Mouse (Mus musculus): ENCODE results near the gene Shcbp1l.
A peak's percentile ranks its signal among the peaks of the same experiment; 100 is the strongest.
"Not testable (repeated sequence)": the region's sequence is repeated elsewhere in the genome, so short reads cannot be mapped to it uniquely, and the experiment has no call there.

Shcbp1l gene

DNA sequence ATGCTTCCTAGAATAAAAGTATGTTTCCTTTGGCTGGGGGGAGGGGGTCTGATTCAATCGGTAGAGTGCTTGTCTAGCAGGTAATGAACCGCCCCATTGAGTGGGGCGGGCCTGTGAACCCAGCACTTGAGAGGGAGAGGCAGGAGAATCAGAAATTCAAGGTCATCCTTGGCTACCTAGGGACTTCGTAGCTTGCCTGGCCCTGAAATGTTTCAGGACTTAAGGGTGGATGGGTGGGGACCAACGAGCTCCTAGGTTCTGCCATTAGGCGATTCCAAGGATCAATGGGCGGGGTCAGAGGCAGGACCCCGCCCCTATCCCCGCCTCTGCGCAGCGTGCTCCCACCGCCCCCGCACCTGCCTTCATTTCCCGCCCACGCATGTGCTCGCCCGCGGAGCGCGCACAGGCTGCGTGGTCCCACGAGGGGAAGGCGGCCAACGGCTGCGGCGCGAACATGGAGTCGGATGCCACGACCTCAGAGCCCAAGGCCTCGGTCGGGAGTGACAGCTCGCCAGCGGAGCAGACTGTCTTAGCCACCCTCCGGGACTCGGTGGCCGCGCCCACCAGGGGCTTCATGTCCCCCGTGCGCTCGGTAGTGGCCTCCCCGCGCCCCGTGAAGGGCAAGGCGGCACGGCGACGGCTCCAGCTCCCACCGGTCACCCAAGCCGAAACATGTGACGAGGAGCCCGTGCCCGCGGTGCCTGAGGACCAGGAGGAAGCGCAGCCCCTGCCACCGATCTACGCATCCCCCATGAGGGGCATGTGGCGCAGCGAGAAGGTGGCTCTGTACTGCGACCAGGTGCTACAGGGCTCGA lies at the start of gene Shcbp1l:
TSS of gene Shcbp1l (plus strand) at position 393 of the 815 bp plus-strand sequence.
- DNase-seq, result peak; percentile 71

GRCm38 (mm10) chr1:153376446-153376845 lies 48.5 kb upstream of the Shcbp1l start:
- DNase-seq, result no peak

DNA sequence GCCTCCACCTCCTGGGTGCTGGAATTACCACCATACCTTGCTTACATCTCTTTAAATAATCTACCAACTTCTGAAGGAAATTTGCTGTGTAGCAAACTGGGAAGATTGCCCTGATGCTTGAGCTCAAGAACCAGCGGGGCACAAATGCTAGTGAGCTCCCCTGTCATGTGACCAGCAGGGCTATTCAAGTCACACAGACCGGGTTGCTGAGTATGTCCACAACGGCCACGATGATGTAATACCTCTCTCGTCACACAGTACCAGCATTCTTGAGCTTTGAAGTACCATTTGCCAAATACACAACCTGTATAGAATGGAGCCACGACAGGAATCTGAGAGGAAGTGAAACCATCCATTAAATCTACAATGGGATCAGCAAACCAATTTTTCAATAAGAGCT lies 46.4 kb upstream of the Shcbp1l start:
- DNase-seq, result no peak

GRCm38 (mm10) chr1:153379832-153380231 lies 45.1 kb upstream of the Shcbp1l start:
- DNase-seq, result no peak

GRCm38 (mm10) chr1:153380746-153381282 lies 44.1 kb upstream of the Shcbp1l start:
- no peak for DNase-seq

DNA sequence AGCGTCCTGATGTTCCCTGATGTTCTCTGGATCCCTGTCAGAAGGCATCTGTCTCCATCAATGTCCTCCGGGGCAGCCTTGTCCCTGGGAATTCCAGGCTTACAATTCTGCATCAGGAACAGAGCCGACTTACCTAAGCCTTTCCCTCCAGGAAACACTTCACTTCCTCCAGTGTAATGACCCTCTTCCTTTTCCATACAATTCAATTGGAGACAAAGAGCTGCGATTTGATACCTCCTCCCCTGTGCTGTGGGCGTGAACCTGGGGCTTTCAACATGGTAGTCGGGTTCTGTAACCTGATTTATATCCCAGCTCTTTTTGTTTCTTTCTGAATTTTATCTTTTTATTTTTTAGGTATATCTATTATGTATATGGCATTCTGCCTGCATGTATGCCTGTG lies 39.9 kb upstream of the Shcbp1l start:
- no peak for DNase-seq

- DNase-seq, result not testable (repeated sequence)
Observed at GRCm38 (mm10) chr1:153385661-153386060, 39.3 kb upstream of the Shcbp1l start.

DNA sequence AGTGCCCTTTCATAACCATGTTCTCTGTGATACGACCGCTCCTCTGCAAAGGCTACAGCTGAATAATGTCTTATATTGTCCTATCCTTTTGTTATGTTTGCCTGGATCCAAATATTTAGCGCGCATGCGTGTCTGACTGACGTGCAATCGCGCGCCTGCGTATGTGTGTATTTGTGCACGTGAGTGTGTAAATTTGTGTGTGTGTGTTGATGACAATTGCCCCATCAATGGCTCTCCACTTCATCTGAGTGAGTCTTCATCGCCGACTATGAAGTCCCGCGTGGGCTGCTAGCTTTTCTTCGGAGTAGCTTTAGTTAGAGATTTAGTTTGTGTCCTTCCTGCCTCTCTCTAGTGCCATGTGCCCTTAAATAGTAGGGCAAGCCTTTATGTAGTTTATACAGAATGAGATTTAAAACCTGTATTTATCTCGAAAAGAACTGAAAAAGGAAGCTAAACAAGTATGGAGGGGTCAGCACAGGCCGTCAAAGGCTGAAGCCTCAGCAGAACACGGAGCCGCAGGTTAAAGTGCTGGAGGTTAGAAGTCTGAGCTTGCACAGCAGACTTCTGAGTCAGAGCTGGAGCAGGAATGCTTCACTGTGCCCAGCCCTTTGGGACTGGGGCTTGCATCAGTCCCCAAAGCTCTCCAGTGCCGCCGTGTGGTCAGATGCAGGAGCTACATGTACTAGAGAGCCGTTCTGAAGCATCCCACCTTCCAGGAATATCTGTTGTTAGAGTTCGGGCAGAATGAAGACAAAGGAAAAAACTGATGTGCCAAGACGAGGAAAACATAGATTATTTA lies 38.5 kb upstream of the Shcbp1l start:
- peak; percentile 91 for DNase-seq

DNA sequence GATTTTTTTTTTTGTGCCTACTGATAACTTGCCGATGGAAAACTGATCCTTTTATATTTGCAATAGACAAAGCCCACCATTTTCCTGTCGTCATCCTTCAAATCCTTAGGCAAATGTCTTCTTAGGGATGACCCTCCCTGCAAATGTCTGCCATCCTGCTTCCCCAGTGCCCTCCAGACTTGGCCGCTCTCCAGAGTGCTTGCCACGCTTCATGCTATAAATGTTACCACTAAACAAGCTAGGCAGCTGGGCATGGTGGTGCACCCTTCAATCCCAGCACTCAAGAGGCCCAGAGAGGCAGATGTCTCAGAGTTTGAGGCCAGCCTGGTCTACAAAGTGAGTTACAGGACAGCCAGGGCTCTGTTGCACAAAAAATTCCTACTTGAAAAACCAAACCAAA lies 29.3 kb upstream of the Shcbp1l start:
- DNase-seq, result peak; percentile 25

DNA sequence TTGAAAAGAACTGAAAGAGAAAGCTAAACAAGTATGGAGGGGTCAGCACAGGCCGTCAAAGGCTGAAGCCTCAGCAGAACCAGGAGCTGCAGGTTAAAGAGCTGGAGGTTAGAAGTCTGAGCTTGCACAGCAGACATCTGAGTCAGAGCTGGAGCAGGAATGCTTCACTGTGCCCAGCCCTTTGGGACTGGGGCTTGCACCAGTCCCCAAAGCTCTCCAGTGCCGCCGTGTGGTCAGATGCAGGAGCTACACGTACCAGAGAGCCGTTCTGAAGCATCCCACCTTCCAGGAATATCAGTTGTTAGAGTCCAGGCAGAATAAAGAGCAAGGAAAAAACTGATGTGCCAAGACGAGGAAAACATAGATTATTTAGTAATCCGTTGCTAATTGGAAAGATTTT lies 23.2 kb upstream of the Shcbp1l start:
- peak; percentile 83 for DNase-seq

DNA sequence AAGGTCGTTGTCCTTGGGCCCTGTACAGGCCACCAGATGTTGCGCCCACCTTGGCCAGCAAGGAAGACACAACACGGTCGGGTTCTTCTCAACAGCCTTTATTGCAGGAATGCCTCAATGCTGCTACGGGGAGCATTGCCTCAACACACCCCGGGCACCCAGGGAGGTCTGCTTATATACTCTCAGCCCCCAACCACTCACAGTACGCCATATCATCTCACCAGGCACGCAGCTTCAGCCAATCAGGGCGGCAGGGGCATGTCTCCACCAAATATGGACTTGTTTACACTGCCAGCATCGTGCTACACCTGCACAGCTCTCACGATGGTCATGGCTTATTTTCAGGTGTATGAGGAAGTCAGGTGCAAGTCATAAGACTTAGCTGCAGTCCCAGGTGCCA lies 17.3 kb upstream of the Shcbp1l start:
- not testable (repeated sequence) for DNase-seq

DNA sequence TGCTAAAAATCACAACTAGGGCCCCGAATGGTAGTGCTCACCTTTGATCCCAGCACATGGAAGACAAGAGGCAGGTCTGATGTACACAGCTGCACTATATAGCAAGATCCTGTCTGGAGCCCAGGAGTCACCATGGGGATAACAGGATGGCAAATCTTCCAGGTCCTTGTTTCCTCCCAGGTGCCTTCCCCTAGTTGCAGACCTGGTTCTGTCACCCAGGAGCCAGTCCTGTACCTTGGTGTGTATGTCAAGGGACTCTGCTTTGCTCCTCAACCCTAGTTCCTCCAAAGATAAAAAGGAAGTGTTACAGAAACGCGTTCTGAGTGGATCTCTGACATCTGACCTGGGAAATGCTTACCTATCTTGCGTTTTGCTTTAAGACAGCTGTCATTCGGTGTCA lies 16.7 kb upstream of the Shcbp1l start:
- DNase-seq, result not testable (repeated sequence)

DNA sequence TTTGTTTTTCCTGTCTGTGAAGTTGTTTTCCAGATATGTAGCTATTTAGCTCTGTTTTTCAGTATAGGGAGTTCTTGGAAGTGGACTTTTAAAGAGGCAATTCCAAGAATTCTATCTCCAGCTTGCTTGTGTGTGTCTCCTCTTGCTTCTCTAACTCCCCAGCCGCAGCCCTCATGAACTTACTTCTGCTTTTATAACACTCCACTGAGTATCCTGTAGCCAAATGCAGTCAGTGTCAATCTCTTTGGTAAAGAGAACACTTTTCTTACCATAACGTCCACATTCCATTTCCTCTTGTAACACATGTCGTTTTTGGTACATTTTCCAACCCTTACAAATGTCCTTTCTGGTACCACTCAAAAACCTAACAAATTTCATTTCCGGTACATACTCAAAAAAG lies 14.0 kb upstream of the Shcbp1l start:
- not testable (repeated sequence) for DNase-seq

DNA sequence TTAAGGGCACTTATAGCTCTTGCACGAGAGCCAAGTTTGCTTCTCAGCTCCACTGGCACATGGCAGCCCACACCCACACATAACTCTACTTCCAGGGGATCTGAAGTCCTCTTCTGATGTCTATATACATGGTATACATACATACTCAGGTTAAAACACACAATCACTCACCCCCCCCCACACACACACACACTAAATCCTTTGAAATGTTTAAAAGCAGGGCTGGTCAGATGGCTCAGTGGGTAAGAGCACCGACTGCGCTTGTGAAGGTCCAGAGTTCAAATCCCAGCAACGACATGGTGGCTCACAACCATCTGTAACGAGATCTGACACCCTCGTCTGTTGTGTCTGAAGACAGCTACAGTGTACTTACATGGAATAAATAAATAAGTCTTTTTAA lies 13.2 kb upstream of the Shcbp1l start:
- DNase-seq, result no peak

DNA sequence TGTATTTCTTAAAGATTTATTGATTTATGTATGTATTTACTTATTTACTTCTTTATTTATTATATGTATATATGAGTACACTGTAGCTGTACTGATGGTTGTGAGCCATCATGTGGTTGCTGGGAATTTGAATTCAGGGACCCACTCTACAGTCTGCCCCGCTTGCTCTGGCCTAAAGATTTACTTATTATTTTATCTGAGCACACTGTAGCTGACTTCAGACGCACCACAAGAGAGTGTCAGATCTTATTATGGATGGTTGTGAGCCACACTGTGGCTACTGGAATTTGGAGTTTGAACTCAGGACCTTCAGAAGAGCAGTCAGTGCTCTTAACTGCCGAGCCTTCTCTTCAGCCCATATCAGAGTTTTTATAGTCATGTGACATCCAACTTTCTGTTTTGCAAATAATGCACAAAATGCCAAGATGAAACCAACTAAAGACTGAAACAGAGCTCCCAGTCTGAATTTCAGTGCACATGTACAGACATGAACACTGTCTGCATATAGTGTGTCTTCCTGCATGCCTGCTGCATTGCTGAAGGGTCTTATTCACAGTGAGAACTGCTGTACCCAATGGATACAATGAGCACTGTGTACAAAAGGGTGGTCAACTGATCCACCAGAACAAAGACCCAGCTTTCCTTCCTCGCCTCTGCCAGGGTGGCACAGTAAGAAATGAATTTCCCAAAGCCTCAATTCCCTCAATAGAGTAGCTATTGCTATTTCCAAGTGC lies 12.1 kb upstream of the Shcbp1l start:
- DNase-seq, result not testable (repeated sequence)

- DNase-seq, result not testable (repeated sequence)
Observed at GRCm38 (mm10) chr1:153413397-153414020, 11.5 kb upstream of the Shcbp1l start.

GRCm38 (mm10) chr1:153414114-153414723 lies 10.7 kb upstream of the Shcbp1l start:
- DNase-seq, result peak; percentile 43

DNA sequence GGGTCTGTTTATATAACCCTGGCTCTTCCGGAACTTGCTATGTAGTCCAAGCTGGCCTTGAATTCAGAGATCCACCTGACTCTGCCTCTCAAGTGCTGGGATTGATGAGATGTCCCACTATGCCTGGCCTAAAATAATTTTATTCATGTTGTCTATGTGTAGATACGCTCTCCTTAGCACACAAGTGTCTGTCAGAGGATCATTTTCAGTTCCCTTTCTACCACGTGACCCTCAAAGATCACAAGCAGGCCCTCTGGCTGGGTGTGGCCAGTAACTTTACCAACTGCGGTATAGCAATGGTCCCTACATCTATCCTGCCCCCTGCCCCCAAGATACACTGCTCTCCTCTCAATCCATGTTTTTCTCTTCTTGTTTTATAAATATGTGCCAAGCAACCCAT lies 10.0 kb upstream of the Shcbp1l start:
- DNase-seq, result no peak

- not testable (repeated sequence) for DNase-seq
Observed at GRCm38 (mm10) chr1:153415742-153416141, 9.2 kb upstream of the Shcbp1l start.

DNA sequence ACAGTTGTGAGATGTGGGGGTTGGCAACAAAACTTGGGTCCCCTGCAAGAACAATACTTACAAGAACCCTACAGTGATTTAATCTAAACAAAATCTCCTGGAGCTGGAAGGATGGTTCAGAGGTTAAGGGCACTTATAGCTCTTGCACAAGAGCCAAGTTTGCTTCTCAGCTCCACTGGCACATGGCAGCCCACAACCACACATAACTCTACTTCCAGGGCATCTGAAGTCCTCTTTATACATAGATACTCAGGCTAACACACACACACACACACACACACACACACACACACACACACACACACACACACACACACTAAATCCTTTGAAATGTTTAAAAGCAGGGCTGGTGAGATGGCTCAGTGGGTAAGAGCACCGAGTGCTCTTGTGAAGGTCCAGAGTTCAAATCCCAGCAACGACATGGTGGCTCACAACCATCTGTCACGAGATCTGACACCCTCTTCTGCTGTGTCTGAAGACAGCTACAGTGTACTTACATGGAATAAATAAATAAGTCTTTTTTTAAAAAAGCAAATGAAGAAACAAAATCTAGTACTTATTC lies 8.6 kb upstream of the Shcbp1l start:
- not testable (repeated sequence) for DNase-seq

DNA sequence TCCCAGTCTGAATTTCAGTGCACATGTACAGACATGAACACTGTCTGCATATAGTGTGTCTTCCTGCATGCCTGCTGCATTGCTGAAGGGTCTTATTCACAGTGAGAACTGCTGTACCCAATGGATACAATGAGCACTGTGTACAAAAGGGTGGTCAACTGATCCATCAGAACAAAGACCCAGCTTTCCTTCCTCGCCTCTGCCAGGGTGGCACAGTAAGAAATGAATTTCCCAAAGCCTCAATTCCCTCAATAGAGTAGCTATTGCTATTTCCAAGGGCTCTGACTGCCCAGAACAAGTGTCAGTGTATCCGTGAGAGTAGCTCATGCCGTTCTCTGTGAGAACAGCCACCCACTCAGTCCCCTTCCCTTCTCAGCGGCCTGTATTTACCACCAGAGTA lies 7.2 kb upstream of the Shcbp1l start:
- DNase-seq, result not testable (repeated sequence)

DNA sequence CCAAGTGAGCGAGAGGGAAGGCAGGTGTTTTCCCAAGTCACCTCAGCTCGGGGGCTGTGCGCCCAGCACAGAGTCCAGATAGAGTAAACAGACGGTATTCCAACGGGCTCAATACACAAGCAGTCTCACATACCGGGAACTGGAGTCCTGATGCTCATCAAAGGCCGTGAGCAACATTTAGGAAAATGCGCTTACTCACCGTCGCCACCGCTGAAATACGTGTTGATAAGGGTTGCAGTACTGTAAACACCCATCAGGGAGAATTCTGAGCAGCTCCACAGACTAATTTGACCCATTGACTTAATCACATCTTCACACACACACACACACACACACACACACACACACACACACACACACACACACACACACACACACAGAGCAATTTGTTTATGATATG lies 691 bp upstream of the Shcbp1l start:
- DNase-seq, result no peak

Measured in kidney, postnatal 10 days (tissue).